Mouse (Mus musculus) midbrain, embryonic 12.5 days (tissue): ENCODE results near the gene E430018J23Rik. TPM values are rescaled to one million over a fixed set of nuclear protein-coding genes. Genes with fewer than 3 reads are reported as not detected.
"Not testable (repeated sequence)": the region's sequence is repeated elsewhere in the genome, so short reads cannot be mapped to it uniquely, and the experiment has no call there.

ENCODE experiments used
- ATAC-seq: fragments of 200-750 bp; cut with Nextera tagmentation; 2 replicates; pipeline ENCODE4 v1.8.0; 2017; ENCODE audit warnings: low read depth, moderate TSS enrichment, moderate library complexity; ENCODE audit not compliant: low FRiP score
- H3K27ac ChIP-seq: fragments of 300-500 bp; sonication (generic); replicated peaks from 2 replicates; pipeline ENCODE4 v1.5.1; 2016; ENCODE audit warnings: mild to moderate bottlenecking
- H3K27me3 ChIP-seq: fragments of 300-500 bp; sonication (generic); 2 replicates; pipeline ENCODE4 v1.6.1; 2016; ENCODE audit warnings: mild to moderate bottlenecking
- H3K36me3 ChIP-seq: fragments of 300-500 bp; sonication (generic); 2 replicates; pipeline ENCODE4 v1.6.1; 2016
- H3K4me1 ChIP-seq: fragments of 300-500 bp; sonication (generic); 2 replicates; pipeline ENCODE4 v1.6.1; 2016
- H3K4me2 ChIP-seq: fragments of 300-500 bp; sonication (generic); replicated peaks from 2 replicates; pipeline ENCODE4 v1.6.1; 2016; ENCODE audit warnings: mild to moderate bottlenecking, moderate library complexity
- H3K4me3 ChIP-seq: fragments of 300-500 bp; sonication (generic); 2 replicates; pipeline ENCODE4 v1.5.1; 2016; ENCODE audit warnings: mild to moderate bottlenecking
- H3K9ac ChIP-seq: fragments of 300-500 bp; sonication (generic); replicated peaks from 2 replicates; pipeline ENCODE4 v1.6.1; 2016; ENCODE audit warnings: mild to moderate bottlenecking, moderate library complexity
- H3K9me3 ChIP-seq: fragments of 300-500 bp; sonication (generic); 2 replicates; pipeline ENCODE4 v1.6.1; 2016; ENCODE audit warnings: mild to moderate bottlenecking
- WGBS: fragments of 180-500 bp; shearing (Covaris S2); methylation state at CpG from one replicate; pipeline ENCODE4 v1.1.7; 2016; 5-methylcytosine and 5-hydroxymethylcytosine counted together
- polyA plus RNA-seq: library from polyadenylated mRNA; unstranded; fragments of >200 nt; fragmentation: Nextera tagmentation; extraction: Ambion mirVana; gene quantifications from 2 replicates; pipeline ENCODE4 v1.2.1, GENCODE M21; 2016

The E430018J23Rik gene
- polyA plus RNA-seq, 1 experiment from 2014 or later, result 7.1 TPM

DNA sequence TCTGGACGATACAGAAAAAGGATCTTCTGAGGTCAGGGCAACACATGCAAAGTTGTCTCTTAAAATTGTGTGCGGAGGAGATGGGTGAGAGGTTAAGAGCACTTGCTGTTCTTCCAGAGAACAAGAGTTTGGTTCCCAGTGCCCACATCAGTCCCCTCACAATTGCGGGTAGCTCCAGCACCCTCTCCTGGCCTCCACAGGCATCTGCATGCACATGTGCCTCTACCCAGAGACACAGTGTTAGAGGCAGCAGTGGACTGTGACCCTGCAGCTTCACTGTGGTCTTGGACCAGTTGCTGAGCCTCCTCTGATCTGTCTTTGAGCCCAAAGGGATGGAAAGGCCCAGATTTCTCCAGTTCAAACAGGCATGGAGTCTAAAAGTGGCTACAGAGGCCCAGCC, 21.6 kb downstream of the E430018J23Rik start:
- H3K27ac ChIP-seq, ATAC-seq, H3K9ac ChIP-seq, H3K27me3 ChIP-seq, H3K9me3 ChIP-seq, H3K4me2 ChIP-seq, H3K4me1 ChIP-seq, H3K4me3 ChIP-seq: not testable (repeated sequence)
- WGBS, result 81% methylated on average over 3 of the region's 3 CpGs
- H3K36me3 ChIP-seq, result peaks cover 13% of the 10 kb centered on the region

GRCm38 (mm10) chr7:127371213-127371612, 22.2 kb downstream of the E430018J23Rik start:
- ATAC-seq, result no peak
- WGBS, result 86% methylated on average over 2 of the region's 2 CpGs
- H3K9ac ChIP-seq, result no peak overlapping the region
- H3K36me3 ChIP-seq, result peaks cover 13% of the 10 kb centered on the region
- H3K27ac ChIP-seq, result no peak overlapping the region
- H3K9me3 ChIP-seq, result no peaks in the 10 kb centered on the region
- 0 out of 2 replicates have a peak, but pooled peaks cover 3% of the 10 kb centered on the region for H3K4me1 ChIP-seq
- no peak overlapping the region for H3K4me2 ChIP-seq
- no peak overlapping the region for H3K4me3 ChIP-seq
- H3K27me3 ChIP-seq, result no peaks in the 10 kb centered on the region

- H3K4me1 ChIP-seq, result peaks cover 14% of the 10 kb centered on the region
- H3K9me3 ChIP-seq, result no peaks in the 10 kb centered on the region
- no peak overlapping the region for H3K4me2 ChIP-seq
- H3K27me3 ChIP-seq, result peaks cover 21% of the 10 kb centered on the region
- no peak overlapping the region for H3K4me3 ChIP-seq
- H3K36me3 ChIP-seq, result no peaks in the 10 kb centered on the region
- H3K9ac ChIP-seq, result no peak overlapping the region
- ATAC-seq, result no peak
- 96% methylated on average over 3 of the region's 3 CpGs for WGBS
- H3K27ac ChIP-seq, result no peak overlapping the region
Measured at GRCm38 (mm10) chr7:127366249-127366648, 27.2 kb downstream of the E430018J23Rik start.

GRCm38 (mm10) chr7:127364166-127364565, 29.3 kb downstream of the E430018J23Rik start:
- Histone ChIP-seq H3K27me3 (peaks cover 28% of the 10 kb centered on the region), H3K4me3 (peak overlapping the region; percentile 40), H3K27ac (no peak overlapping the region), H3K4me1 (peaks cover 14% of the 10 kb centered on the region), H3K9me3 (no peaks in the 10 kb centered on the region), H3K4me2 (peak overlapping the region; percentile 65), H3K9ac (peak overlapping the region; percentile 59; the same call in 1 of the 2 replicates), H3K36me3 (no peaks in the 10 kb centered on the region)
- whole genome bisulfite sequencing, result 46% methylated on average over 4 of the region's 4 CpGs
- ATAC-seq, result no peak

DNA sequence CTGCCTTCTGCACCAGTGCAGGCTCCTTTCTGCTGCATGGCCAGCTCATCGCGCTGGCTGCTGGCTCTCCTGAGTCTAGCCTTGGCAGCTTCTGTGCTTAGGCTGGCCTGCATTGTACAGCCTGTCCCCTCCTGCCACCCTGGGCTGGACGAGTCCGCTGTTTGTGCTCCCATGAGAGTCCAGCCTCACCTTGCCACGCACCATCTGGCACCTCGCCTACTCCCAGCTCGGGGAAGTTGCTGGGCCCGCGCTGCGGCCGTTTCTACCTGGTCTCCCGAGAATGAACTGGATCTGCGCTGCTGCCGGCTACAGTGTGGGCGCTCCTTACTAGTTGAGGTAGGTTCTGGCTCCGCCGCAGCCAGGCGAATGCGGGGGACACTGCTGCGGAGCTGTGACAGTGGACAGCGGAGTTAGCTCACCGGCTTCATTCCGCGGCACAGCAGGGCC, 29.9 kb downstream of the E430018J23Rik start:
- no peaks in the 10 kb centered on the region for H3K9me3 ChIP-seq
- ATAC-seq, result peak; percentile 58; the same call in 1 of the 2 replicates
- under 1% methylated on average over 24 of the region's 24 CpGs for WGBS
- H3K9ac ChIP-seq, result peak overlapping the region; percentile 59
- peak overlapping the region; percentile 65 for H3K4me2 ChIP-seq
- H3K4me3 ChIP-seq, result peak overlapping the region; percentile 40
- H3K4me1 ChIP-seq, result peaks cover 14% of the 10 kb centered on the region
- no peaks in the 10 kb centered on the region for H3K36me3 ChIP-seq
- 0 out of 2 replicates have a peak overlapping the region, but pooled peaks have one; percentile 16 for H3K27ac ChIP-seq
- H3K27me3 ChIP-seq, result peaks cover 28% of the 10 kb centered on the region

DNA sequence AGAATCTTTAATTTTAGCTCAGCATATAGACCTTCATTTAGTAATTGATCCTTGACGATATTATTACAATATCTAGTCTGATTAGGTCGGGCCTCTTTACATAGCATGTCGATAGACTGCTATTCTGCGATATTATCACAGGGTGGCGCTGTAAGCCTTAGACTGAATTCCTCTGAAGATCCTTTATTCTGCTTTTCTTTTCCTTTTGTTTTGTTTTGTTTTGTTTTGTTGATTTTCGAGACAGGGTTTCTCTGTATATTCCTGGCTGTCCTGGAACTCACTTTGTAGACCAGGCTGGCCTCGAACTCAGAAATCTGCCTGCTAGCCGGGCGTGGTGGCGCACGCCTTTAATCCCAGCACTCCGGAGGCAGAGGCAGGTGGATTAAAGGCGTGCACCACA, 31.0 kb downstream of the E430018J23Rik start:
- not testable (repeated sequence) for H3K4me3 ChIP-seq, ATAC-seq, H3K9me3 ChIP-seq, H3K9ac ChIP-seq, H3K27ac ChIP-seq, H3K36me3 ChIP-seq
- peaks cover 14% of the 10 kb centered on the region for H3K4me1 ChIP-seq
- H3K27me3 ChIP-seq, result peaks cover 28% of the 10 kb centered on the region
- 0 out of 2 replicates have a peak overlapping the region, but pooled peaks have one; percentile 26 for H3K4me2 ChIP-seq
- 14% methylated on average over 13 of the region's 13 CpGs for WGBS

DNA sequence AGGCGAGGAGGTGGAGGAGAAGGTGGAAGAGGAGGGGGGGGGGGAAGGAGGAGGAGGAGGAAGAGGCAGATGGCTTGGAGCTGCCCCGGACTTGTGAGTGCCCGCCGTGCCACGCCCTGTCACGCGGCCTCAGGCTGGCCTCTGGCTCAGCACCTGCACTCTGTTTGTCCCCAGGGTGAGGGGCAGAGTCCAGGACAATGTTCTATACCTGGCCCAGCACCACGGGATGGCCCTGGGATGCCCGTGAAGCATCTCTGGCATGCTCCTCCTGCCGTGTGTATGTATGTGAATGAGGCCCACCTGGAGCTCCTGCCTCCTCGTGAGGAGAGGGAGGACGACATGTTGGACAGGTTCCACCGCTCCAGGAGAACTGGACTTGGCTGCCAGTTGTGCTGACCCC, 32.0 kb downstream of the E430018J23Rik start:
- H3K9ac ChIP-seq, result no peak overlapping the region
- 59% methylated on average over 13 of the region's 13 CpGs for WGBS
- no peaks in the 10 kb centered on the region for H3K9me3 ChIP-seq
- no peak overlapping the region for H3K27ac ChIP-seq
- no peak overlapping the region for H3K4me3 ChIP-seq
- H3K36me3 ChIP-seq, result no peaks in the 10 kb centered on the region
- peaks cover 14% of the 10 kb centered on the region for H3K4me1 ChIP-seq
- no peak overlapping the region for H3K4me2 ChIP-seq
- ATAC-seq, result no peak
- H3K27me3 ChIP-seq, result peaks cover 28% of the 10 kb centered on the region

DNA sequence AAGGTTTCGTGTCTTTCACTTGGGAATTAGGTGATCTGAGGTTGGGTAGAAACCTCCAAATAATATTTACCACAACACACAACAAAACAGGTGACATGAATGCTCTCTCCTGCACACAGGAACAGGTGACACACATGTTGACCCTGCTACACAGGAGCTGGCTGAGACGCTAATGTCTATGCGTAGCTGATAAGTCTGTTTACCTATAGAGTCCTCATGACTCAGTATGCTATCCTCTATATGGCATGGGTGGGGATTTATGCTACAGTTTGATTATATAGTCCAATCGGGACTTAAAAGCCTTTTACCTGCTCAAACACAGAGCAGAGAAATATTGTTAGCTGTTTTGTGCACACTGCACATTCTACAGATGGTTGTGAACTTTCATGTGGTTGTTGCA, 33.2 kb downstream of the E430018J23Rik start:
- H3K9ac ChIP-seq, result no peak overlapping the region
- no peak overlapping the region for H3K4me3 ChIP-seq
- H3K27me3 ChIP-seq, result peaks cover 21% of the 10 kb centered on the region
- 82% methylated on average over 4 of the region's 4 CpGs for WGBS
- H3K4me2 ChIP-seq, result no peak overlapping the region
- H3K36me3 ChIP-seq, result no peaks in the 10 kb centered on the region
- no peak for ATAC-seq
- H3K4me1 ChIP-seq, result peaks cover 14% of the 10 kb centered on the region
- no peaks in the 10 kb centered on the region for H3K9me3 ChIP-seq
- no peak overlapping the region for H3K27ac ChIP-seq

GRCm38 (mm10) chr7:127358472-127358871, 35.0 kb downstream of the E430018J23Rik start:
- Histone ChIP-seq H3K27me3 (peaks cover 16% of the 10 kb centered on the region), H3K4me2 (no peak overlapping the region), H3K4me3 (no peak overlapping the region), H3K36me3 (no peaks in the 10 kb centered on the region), H3K27ac (no peak overlapping the region), H3K4me1 (peaks cover 3% of the 10 kb centered on the region), H3K9ac (no peak overlapping the region), H3K9me3 (no peaks in the 10 kb centered on the region)
- no peak for ATAC-seq
- 74% methylated on average over 4 of the region's 4 CpGs for WGBS

DNA sequence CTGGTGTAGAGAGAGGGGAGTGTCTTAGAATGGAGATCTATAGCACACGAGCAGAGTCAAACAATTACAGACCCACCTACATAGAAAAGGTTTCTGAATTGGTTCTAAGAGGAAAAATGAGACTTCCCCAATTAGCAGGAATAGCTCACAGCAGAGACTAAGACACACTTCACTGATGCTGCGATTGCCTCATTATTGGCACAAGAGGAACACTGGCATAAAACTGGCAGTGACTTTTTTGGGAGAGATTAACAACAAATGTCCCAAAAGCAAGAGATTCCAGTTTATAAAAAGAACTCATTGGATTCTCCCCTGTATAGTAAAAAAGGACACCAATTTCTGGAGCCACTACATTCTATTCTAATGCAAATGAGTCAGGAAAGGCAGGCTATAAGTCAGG, 35.6 kb downstream of the E430018J23Rik start:
- ATAC-seq, result no peak
- Histone ChIP-seq H3K27me3 (peaks cover 12% of the 10 kb centered on the region), H3K4me3 (no peak overlapping the region), H3K9me3 (no peaks in the 10 kb centered on the region), H3K36me3 (no peaks in the 10 kb centered on the region), H3K4me1 (no peaks in the 10 kb centered on the region), H3K27ac (no peak overlapping the region), H3K9ac (no peak overlapping the region), H3K4me2 (no peak overlapping the region)
- WGBS, result 59% methylated on average over 2 of the region's 2 CpGs

GRCm38 (mm10) chr7:127355796-127356195, 37.6 kb downstream of the E430018J23Rik start:
- H3K27ac ChIP-seq, result no peak overlapping the region
- no peak overlapping the region for H3K9ac ChIP-seq
- no peak overlapping the region for H3K4me2 ChIP-seq
- no peaks in the 10 kb centered on the region for H3K4me1 ChIP-seq
- no peak overlapping the region for H3K4me3 ChIP-seq
- no peaks in the 10 kb centered on the region for H3K9me3 ChIP-seq
- peaks cover 7% of the 10 kb centered on the region; the same call in 1 of the 2 replicates for H3K27me3 ChIP-seq
- no peaks in the 10 kb centered on the region for H3K36me3 ChIP-seq
- 72% methylated on average over 3 of the region's 3 CpGs for WGBS
- ATAC-seq, result no peak

DNA sequence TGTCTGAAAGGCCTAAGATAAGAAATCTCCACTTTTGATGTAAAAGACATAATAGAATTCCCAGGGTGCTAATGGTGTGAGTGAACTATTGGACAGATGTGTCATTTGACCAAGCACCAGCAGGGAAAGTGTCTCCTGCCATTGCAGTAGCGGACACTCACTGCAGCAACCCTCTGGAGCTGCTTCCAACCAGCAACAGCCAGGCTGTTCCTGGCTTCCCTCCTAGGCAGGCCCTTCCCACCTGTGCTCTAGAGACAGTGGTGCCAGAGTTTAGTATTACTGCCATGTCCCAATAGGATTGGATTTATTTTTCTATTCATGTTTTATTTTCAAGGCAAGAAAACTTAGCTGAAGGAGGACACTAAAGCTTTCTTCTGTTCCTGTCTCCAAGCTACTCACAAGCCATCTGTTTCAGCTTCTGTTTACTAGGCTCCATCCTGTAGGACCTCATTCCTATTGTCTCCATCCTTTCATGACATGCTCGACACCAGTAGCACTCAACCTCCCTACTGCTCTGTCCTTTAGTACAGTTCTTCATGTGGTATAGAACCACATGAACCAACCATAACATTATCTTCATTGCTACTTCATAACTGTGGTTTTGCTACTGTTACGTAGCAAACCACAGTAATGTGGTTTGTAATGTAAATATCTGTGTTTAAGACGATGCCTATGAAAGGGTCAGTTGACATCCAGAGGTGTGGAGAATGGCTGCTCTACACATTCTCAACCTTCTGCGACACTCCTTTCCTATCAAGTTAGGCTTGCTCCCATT, 42.0 kb downstream of the E430018J23Rik start:
- no peaks in the 10 kb centered on the region for H3K36me3 ChIP-seq
- H3K4me1 ChIP-seq, result peaks cover 3% of the 10 kb centered on the region; the same call in 1 of the 2 replicates
- no peak overlapping the region for H3K27ac ChIP-seq
- no peaks in the 10 kb centered on the region for H3K27me3 ChIP-seq
- WGBS, result 89% methylated on average over 5 of the region's 5 CpGs
- no peak overlapping the region for H3K9ac ChIP-seq
- no peak overlapping the region for H3K4me2 ChIP-seq
- no peak overlapping the region for H3K4me3 ChIP-seq
- no peaks in the 10 kb centered on the region for H3K9me3 ChIP-seq
- ATAC-seq, result no peak
